Mouse (Mus musculus) R1 (cell line): ENCODE results near the gene Oxct1.

Experiments
- DNase-seq: peaks from one replicate; pipeline ENCODE4 v3.0.0-alpha.2; 2018; ENCODE audit warnings: low read depth, low spot score

The Oxct1 gene

GRCm38 (mm10) chr15:4026231-4026773 is at the start of gene Oxct1:
Gene Oxct1 (plus strand): TSS chr15:4026383.
- peak; percentile 94 for DNase-seq

GRCm38 (mm10) chr15:3978279-3978678 is 47.9 kb upstream of the Oxct1 start:
- no peak for DNase-seq

- DNase-seq, result peak; percentile 69
Observed at GRCm38 (mm10) chr15:3979061-3979848, 46.9 kb upstream of the Oxct1 start, which contains the start of gene Fbxo4. Gene Fbxo4 (minus strand): TSS chr15:3979573.

DNA sequence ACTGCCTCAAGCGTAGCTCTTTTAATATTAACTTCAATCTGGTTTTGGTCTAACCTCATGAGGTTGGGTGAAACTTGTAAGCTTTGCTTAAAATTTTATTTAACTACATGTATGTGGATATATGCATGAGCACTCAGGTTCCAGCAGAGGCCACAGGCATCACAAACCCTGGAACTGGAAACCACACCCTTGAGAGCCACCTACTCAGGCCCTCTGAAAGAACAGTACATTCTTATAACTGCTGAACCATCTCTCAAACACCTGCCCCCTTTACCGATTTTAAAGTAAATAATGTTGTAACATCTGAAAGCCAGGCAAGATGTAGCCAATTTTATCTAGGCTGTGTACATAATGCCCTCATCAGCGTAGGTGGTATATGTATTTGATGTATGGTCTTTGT is 46.3 kb upstream of the Oxct1 start:
- peak; percentile 18 for DNase-seq

DNA sequence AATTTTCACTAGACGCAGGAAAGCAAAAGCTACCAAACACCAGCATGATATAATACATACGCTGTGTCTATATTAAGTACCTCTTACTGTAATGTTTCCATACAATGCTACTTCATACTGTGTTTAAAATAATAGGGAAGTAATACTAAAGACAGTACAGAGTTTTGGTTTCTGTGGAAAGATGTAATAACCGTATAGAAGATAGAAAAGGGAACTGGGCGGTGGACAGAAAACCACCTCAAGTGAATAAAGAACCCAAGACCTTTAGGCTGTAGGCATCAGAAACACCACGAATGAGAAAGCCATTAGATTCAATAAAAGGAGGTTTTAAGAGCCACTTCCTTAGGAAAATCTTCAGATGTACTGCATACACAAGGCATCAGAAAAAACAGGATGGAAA is 43.5 kb upstream of the Oxct1 start:
- DNase-seq, result no peak

GRCm38 (mm10) chr15:3984876-3985275 is 41.3 kb upstream of the Oxct1 start:
- no peak for DNase-seq

DNA sequence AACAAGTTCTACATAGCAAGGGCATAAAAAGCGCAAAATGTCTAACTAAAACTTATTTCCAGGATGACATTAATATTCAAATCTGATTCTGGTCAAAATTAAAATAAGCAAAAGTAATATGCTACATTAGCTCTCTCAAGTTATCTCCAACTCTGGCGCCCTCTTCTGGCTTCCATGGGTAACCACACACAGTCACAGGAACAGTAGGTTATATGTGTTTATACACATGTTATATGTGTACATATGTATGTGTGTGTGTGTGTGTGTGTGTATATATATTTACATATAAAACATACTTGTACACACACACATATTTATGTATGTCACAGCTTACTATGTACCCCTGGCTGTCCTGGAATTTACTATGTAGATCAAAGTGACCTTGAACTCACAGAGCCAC is 38.2 kb upstream of the Oxct1 start:
- DNase-seq, result peak; percentile 55

- DNase-seq, result no peak
Observed at GRCm38 (mm10) chr15:3994852-3995447, 31.2 kb upstream of the Oxct1 start.

GRCm38 (mm10) chr15:3995448-3996266 is 30.5 kb upstream of the Oxct1 start, which contains the start of gene AW549877:
Gene AW549877 (minus strand): TSS chr15:3995744.
- DNase-seq, result peak; percentile 99

- peak; percentile 79 for DNase-seq
Observed at GRCm38 (mm10) chr15:3996267-3997010, 29.7 kb upstream of the Oxct1 start.

DNA sequence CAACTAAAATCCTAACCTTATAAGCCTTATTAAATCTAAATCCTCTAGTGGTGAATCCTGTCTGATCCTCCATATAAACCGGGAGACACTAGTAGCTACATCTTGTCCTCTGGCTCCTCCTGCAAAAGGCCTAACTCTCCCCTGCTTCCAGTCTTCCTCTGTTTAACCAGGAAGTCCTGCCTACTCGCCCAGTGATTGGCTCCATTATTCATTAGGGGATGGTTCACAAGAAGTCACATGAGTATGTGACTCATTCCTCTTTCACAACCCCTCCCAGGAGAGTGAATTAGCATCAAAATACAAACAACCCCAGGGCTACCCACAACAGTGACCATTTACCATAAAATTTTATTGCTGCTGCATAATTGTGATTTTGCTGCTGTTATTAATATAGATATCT is 27.0 kb upstream of the Oxct1 start:
- DNase-seq, result peak; percentile 87

DNA sequence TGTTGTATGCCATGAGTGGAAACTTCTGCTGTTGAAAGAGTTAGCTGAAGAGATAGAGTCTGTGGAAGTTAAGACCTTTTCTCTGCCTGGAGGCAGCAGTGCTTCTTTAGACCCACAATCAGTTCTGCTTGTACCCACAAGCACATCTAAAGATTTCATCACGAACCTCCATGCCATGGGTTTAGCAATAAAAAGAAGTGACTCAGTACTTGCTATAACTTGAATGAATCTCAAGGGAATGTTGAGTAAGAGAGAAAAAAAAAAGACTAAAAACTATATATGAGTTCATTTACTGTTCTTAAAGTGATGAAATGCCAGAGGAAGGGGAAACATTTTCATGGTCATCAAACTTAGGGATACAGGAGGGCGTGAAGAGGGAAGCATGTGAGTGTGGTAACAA is 25.6 kb upstream of the Oxct1 start:
- no peak for DNase-seq

DNA sequence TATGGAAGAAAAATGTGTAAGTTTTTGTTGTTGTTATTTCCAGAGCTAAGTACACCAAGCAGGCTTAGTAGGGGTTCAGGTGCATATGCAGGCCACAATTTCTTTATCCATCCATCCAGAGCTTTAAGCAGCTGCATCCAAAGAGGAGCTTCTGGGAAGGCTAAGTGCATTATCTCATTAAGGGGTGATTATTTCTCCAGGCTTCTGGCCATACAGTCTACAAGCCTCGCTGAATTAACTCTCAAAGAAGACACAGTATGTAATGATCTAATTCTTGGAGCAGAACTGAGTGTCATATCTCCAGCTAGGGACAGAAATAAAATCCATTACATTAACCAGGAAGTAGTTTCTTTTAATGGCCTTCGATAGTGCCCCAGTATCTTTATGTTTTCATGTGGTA is 12.3 kb upstream of the Oxct1 start:
- no peak for DNase-seq

DNA sequence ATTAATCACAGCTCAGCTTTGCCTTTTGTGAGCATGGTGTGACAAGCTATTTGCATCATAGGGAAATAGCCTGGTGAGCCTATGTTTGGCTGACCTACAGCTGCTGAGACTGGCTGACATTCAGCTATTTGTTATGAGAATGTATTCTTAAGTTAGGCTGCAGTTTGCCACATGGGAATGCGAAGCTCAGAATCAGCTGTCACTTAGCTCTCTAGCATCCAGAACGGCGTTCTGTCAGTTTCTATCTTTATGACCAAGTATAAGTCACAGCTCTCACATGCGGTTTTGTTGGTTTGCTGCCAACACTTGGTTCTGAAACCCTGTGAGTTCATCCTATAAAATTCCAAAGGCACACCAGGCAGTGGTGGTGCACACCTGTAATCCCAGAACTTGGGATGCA is 5.5 kb upstream of the Oxct1 start:
- DNase-seq, result no peak

- DNase-seq, result no peak
Observed at GRCm38 (mm10) chr15:4023747-4024146, 2.4 kb upstream of the Oxct1 start.

DNA sequence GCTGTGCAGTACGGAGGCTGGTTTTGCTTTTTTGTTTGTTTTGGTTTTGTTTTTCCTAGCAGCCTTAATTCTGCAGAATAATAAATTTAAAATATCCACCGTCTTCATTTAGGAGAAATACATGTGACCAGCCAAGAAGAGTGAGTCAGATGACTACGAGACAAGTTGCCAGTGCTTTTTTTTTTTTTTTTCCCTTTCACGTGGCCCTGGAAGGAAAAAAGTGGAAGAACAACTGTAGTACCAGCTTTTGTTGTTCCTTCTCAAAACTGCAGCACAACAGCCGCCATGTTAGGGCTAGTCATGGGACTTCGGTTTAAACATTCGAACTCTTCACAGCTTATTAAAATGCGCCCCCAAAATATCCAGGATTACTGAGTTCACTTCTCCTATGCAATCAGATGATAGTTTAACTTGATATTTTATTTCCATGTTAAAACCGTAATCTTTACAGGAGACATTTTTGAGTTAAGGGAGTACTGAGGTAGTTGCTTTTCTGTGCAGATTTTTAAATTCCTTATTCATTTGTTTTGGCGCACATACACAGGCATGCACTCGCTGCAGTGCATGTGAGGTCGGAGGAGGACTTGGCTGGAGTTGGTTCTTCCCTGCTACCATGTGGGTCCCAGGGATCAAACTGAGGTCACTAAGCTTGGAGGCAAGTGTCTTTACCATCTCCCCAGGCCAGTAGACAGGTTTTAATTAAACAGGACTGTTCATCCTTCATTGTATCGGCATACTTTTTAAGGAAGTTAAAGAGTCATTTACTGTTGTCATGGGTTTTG is 1.3 kb upstream of the Oxct1 start:
- DNase-seq, result no peak

DNA sequence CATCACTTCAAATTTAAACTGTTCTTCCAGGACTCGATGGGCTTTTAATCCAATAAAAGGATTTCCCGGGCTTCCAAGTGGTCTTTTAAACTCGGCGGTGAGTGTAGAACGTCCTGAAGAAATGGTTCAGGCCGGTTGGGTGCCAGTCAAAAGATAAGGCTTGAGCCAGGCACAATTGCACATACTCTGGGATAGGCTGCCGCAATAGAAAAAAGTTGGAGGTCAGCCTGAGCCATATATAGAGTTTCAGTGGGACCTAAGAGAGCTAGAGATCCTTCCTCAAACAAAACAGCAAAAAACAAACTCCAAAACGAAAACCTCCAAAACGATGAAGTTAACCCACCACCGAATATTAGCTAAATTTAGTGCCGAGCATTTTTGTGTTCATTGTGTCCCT is 677 bp upstream of the Oxct1 start:
- no peak for DNase-seq

DNA sequence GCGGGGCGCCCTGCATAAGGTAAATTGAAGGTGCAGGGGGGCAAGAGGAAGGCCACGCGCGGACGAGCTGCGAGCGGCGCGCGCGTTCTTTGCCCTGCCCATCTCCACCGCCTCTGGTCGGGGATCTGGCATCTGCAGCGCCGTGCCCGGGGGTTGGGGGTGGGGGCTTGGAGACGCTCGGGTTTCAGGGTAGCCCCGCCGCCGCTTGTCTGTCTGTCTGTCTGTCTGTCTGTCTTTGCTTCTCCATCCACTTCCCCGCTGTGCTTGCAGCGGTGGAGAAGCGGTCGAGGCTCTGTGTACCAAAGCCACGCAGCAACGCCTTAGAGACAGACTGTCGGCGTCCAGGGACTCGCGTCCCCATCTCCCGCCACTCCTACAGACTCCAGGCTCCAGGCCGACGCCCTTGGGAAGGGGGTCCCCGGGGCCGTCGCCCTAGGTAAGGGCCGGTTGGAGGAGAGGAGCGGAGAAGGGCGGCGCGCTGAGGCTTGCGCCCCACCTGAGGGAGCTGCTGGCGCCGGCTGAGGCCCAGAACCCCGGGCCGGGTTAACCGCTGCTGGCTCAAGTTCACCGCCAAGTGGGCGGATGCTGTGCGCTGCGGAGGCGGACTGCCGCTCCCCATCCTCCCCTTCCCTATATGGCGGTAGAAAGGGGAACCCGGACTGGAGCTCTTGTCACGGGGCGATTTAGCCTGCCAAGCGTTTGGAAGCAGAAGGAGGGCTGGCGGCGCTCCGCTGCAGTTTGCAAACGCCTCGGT is 825 bp downstream of the Oxct1 start:
- peak; percentile 79 for DNase-seq

- peak; percentile 54 for DNase-seq
Observed at GRCm38 (mm10) chr15:4027671-4028410, 1.7 kb downstream of the Oxct1 start.
